Mouse (Mus musculus): ENCODE measurements around the gene Emc4. TPM values are rescaled to one million over a fixed set of nuclear protein-coding genes. Genes with fewer than 3 reads are reported as not detected.

Emc4 gene
- 317 and 366 TPM in 2 replicates for polyA plus RNA-seq (2021; fragmentation: Nextera tagmentation)
- long read RNA-seq, experiment 1, transcript Emc4-201 (5 exons, 983 nt), result major isoform, 173 of 189 reads
- long read RNA-seq, experiment 1, partial matches to known transcripts, result 6 of 189 reads
- long read RNA-seq, experiment 1, other reads (novel, unspliced or antisense), result 10 of 189 reads
- long read RNA-seq, experiment 2, transcript Emc4-201 (5 exons, 983 nt), result major isoform, 290 of 347 reads
- long read RNA-seq, experiment 2, partial matches to known transcripts, result 38 of 347 reads
- long read RNA-seq, experiment 2, other reads (novel, unspliced or antisense), result 19 of 347 reads

DNA sequence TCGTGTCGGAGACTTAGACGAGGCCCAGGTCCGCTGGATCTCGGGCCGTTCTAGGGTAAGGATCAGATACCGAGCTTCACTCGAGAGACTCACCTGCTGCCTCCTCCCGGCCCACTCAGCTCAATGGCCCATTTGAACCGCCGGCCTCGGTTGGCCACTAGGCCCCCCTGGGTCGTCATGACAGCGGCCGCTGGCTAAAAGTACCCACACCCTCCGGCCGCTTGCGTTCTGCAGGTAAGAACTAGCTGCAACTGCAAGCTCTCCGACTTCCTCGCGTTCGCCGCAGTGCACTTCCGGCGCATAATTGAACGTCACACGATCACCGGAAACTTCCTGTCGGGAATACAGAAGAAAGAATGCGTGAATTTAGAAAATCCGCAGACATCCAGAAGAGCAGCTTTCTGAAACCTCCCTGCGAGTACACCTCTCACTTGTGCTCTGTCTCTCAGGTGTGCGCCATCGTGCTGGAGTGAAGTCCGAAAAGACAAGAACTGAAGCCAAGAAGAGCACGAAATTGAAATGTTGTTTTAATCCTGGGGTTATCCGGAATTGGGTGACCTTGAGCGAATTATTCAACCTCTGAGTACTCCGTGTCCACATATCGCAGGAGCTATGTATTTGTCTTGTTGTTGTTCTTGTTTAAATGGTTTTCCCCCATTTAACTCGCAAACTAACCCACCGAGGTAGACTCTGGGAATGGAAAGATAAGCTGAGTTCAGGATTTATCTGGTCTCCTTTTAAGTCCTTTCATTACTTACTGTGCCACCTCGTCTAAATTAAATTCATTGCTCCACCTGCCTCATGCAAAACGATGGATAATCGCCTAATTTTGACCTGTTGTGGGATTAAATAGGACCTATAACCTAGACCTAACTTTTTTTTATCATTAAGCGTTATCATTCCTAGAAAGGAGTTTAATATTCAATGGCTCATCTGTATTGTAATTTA lies at the start of gene Emc4:
Gene Emc4, minus strand, starts transcription at position 302 of the 948 bp plus-strand sequence.

GRCm38 (mm10) chr2:112378973-112379898 lies 11.4 kb upstream of the Emc4 start, which contains the start of gene Katnbl1:
Gene Katnbl1 (plus strand): TSS chr2:112379211.

Other genes with a start within 250 kb of the Emc4 start
- not detected in 2 replicates for gene Olfr1316, start 233.1 kb downstream of the Emc4 start, polyA plus RNA-seq (2021; fragmentation: Nextera tagmentation)
- not detected in 2 replicates for gene Olfr1317, start 227.7 kb downstream of the Emc4 start, polyA plus RNA-seq (2021; fragmentation: Nextera tagmentation)
- not detected in 2 replicates for gene Olfr1318, start 213.8 kb downstream of the Emc4 start, polyA plus RNA-seq (2021; fragmentation: Nextera tagmentation)
- 41.7 and 89.1 TPM in 2 replicates for gene Lpcat4, start 128.6 kb downstream of the Emc4 start, polyA plus RNA-seq (2021; fragmentation: Nextera tagmentation)
- 0.09 and 0.15 TPM in 2 replicates for gene Nutm1, start 108.7 kb downstream of the Emc4 start, polyA plus RNA-seq (2021; fragmentation: Nextera tagmentation)
- 289 TPM in 2 replicates for gene Nop10, start 106.1 kb downstream of the Emc4 start, polyA plus RNA-seq (2021; fragmentation: Nextera tagmentation)
- gene Slc12a6, start 102.2 kb downstream of the Emc4 start, polyA plus RNA-seq (2021; fragmentation: Nextera tagmentation), result 15.8 and 15.9 TPM in 2 replicates
- 0.29 TPM in 1 of 2 replicates, not detected in the other for gene Gm21985, start 101.7 kb downstream of the Emc4 start, polyA plus RNA-seq (2021; fragmentation: Nextera tagmentation)
- gene Katnbl1, start 11.2 kb upstream of the Emc4 start, polyA plus RNA-seq (2021; fragmentation: Nextera tagmentation), result 8.5 and 8.9 TPM in 2 replicates
- gene Emc7, start 87.0 kb upstream of the Emc4 start, polyA plus RNA-seq (2021; fragmentation: Nextera tagmentation), result 39.7 and 50.1 TPM in 2 replicates
- 0.41 and 0.58 TPM in 2 replicates for gene Chrm5, start 112.7 kb upstream of the Emc4 start, polyA plus RNA-seq (2021; fragmentation: Nextera tagmentation)
- 1.4 and 1.7 TPM in 2 replicates for gene Aven, start 124.9 kb upstream of the Emc4 start, polyA plus RNA-seq (2021; fragmentation: Nextera tagmentation)